Comparison of ENCODE assay signal across 13 mouse cellular contexts in the genomic region with DNA sequence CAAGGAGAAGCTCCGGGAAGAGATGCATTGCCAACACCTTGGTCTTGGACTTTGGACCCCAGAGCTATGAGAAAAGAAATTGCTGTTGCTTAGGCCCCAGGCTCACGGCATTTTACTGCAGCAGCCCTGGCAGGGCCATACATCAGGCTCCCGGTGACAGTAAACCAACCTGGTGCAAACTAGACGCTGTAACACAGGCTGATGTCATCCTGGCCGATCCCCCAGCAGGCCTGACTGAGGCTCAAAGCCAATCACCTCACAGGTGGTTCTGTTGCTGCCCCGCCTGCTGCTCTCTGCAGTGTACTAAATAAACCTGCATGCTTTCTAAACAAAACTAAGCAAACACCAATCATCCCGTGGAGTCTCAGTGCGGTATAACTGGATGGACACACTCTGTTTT. TPM values are rescaled to one million over a fixed set of nuclear protein-coding genes. Genes with fewer than 3 reads are reported as not detected.
DNase-seq lines count a peak whose midpoint lies in the region; ATAC-seq and TF ChIP-seq lines count a peak whose summit lies in the region.
"Had no signal": no experiment of that assay in that cellular context is flagged by ENCODE, and none has a peak within 500 bp of the region (broad histone marks: within the 10 kb centered on the region; RNA-seq: fewer than 3 reads in every experiment).

No protein-coding gene starts in this region.

- no peaks in the 10 kb centered on the region for H3K9me3 ChIP-seq in hindbrain, embryonic 10.5 days
- no peaks in the 10 kb centered on the region for H3K9me3 ChIP-seq in hindbrain, embryonic 11.5 days (ENCODE audit: control insufficient read depth, low read length)
- no peaks in the 10 kb centered on the region for H3K9me3 ChIP-seq in embryonic facial prominence, embryonic 13.5 days
- H3K9me3 ChIP-seq in limb, embryonic 12.5 days = no peaks in the 10 kb centered on the region
- H3K9me3 ChIP-seq: liver, embryonic 13.5 days; megakaryocyte, embryonic 14.5 days had no signal

- 0 out of 2 replicates have a peak overlapping the region, but pooled peaks have one; percentile 12 for H3K27ac ChIP-seq in hindbrain, embryonic 10.5 days
- H3K27ac ChIP-seq in hindbrain, embryonic 11.5 days (ENCODE audit: low read depth, low read length) = no peak overlapping the region
- 0 out of 2 replicates have a peak overlapping the region, but pooled peaks have one; percentile 13 for H3K27ac ChIP-seq in embryonic facial prominence, embryonic 13.5 days
- H3K27ac ChIP-seq in limb, embryonic 12.5 days = peak overlapping the region; percentile 50
- H3K27ac ChIP-seq: liver, embryonic 13.5 days had no signal

- no peak overlapping the region for H3K4me3 ChIP-seq in hindbrain, embryonic 10.5 days
- no peak overlapping the region for H3K4me3 ChIP-seq in hindbrain, embryonic 11.5 days (ENCODE audit: low read depth, low read length)
- H3K4me3 ChIP-seq in embryonic facial prominence, embryonic 13.5 days = no peak overlapping the region
- H3K4me3 ChIP-seq in limb, embryonic 12.5 days (replicated peaks) = no peak overlapping the region
- H3K4me3 ChIP-seq in lung, adult 2 months (replicated peaks; ENCODE audit: extremely low read depth, low read depth, low read length) = no peak overlapping the region
- H3K4me3 ChIP-seq: erythroblast, embryonic 14.5 days; liver, embryonic 13.5 days had no signal

- no peak for DNase-seq in hindbrain, embryonic 10.5 days (ENCODE audit: low spot score)
- no peak for DNase-seq in hindbrain, embryonic 11.5 days (ENCODE audit: low spot score)
- DNase-seq in cerebellum, postnatal 14 days = peak; percentile 45 to 53
- no peak for DNase-seq in lung, adult 2 months
- DNase-seq: layer of hippocampus, postnatal 36 days; liver, embryonic 13.5 days; right cerebral cortex, postnatal 25 days had no signal

- WGBS in hindbrain, embryonic 10.5 days = 76% methylated on average over 8 of the region's 8 CpGs
- WGBS in hindbrain, embryonic 11.5 days = 71% methylated on average over 8 of the region's 8 CpGs
- 64% methylated on average over 8 of the region's 8 CpGs for WGBS in embryonic facial prominence, embryonic 13.5 days
- WGBS in limb, embryonic 12.5 days = 29% methylated on average over 8 of the region's 8 CpGs
- 47% methylated on average over 8 of the region's 8 CpGs for WGBS in lung, adult 2 months

- no peak for TF ChIP-seq CTCF in lung, adult 2 months (IDR thresholded peaks at IDR 0.05; ENCODE audit: insufficient read depth, low read length)

- peaks cover 79% of the 10 kb centered on the region for H3K4me1 ChIP-seq in hindbrain, embryonic 10.5 days (replicated peaks)
- peaks cover 25% of the 10 kb centered on the region for H3K4me1 ChIP-seq in hindbrain, embryonic 11.5 days (replicated peaks; ENCODE audit: control insufficient read depth, insufficient read depth, low read length)
- H3K4me1 ChIP-seq in embryonic facial prominence, embryonic 13.5 days = peaks cover 55% of the 10 kb centered on the region
- H3K4me1 ChIP-seq in limb, embryonic 12.5 days (replicated peaks) = peaks cover 33% of the 10 kb centered on the region
- H3K4me1 ChIP-seq in lung, adult 2 months (ENCODE audit: control insufficient read depth, insufficient read depth, low read length) = peaks cover 45% of the 10 kb centered on the region

- H3K9ac ChIP-seq in hindbrain, embryonic 11.5 days (ENCODE audit: low read depth, low read length) = no peak overlapping the region
- no peak overlapping the region for H3K9ac ChIP-seq in embryonic facial prominence, embryonic 13.5 days
- H3K9ac ChIP-seq in limb, embryonic 12.5 days (replicated peaks) = 0 out of 2 replicates have a peak overlapping the region, but pooled peaks have one; percentile 8
- H3K9ac ChIP-seq: liver, embryonic 13.5 days had no signal

- H3K27me3 ChIP-seq in hindbrain, embryonic 10.5 days (ENCODE audit: insufficient read depth, poor library complexity, severe bottlenecking) = 0 out of 2 replicates have a peak, but pooled peaks cover 4% of the 10 kb centered on the region
- no peaks in the 10 kb centered on the region for H3K27me3 ChIP-seq in hindbrain, embryonic 11.5 days (ENCODE audit: control insufficient read depth, insufficient read depth, low read length)
- H3K27me3 ChIP-seq in embryonic facial prominence, embryonic 13.5 days = no peaks in the 10 kb centered on the region
- H3K27me3 ChIP-seq in limb, embryonic 12.5 days = no peaks in the 10 kb centered on the region
- H3K27me3 ChIP-seq: liver, embryonic 13.5 days had no signal

- no peak for TF ChIP-seq POLR2A in lung, adult 2 months (IDR thresholded peaks at IDR 0.05; ENCODE audit: borderline replicate concordance, extremely low read depth, low read depth, low read length)

- ATAC-seq in hindbrain, embryonic 11.5 days (ENCODE audit: low FRiP score) = no peak
- ATAC-seq in embryonic facial prominence, embryonic 13.5 days (ENCODE audit: insufficient number of reproducible peaks, insufficient read depth, low FRiP score, low TSS enrichment, low read depth) = no peak
- ATAC-seq in limb, embryonic 12.5 days (ENCODE audit: insufficient number of reproducible peaks, insufficient read depth, low FRiP score, low TSS enrichment, low read depth) = no peak
- no peak for ATAC-seq in inflammation-experienced regulatory T-cells, adult 6 months
- ATAC-seq: activated CD4-positive, CD25-positive, alpha-beta regulatory T cell, adult 4 months had no signal

- H3K4me2 ChIP-seq in hindbrain, embryonic 11.5 days (replicated peaks; ENCODE audit: low read depth, low read length) = no peak overlapping the region
- no peak overlapping the region for H3K4me2 ChIP-seq in embryonic facial prominence, embryonic 13.5 days
- H3K4me2 ChIP-seq in limb, embryonic 12.5 days = no peak overlapping the region
- H3K4me2 ChIP-seq: liver, embryonic 13.5 days had no signal

- 0 out of 2 replicates have a peak, but pooled peaks cover 5% of the 10 kb centered on the region for H3K36me3 ChIP-seq in hindbrain, embryonic 10.5 days
- no peaks in the 10 kb centered on the region for H3K36me3 ChIP-seq in hindbrain, embryonic 11.5 days (ENCODE audit: control insufficient read depth, insufficient read depth, low read length)
- no peaks in the 10 kb centered on the region for H3K36me3 ChIP-seq in embryonic facial prominence, embryonic 13.5 days
- H3K36me3 ChIP-seq in limb, embryonic 12.5 days = no peaks in the 10 kb centered on the region; the same call in 1 of the 2 replicates
- H3K36me3 ChIP-seq: liver, embryonic 13.5 days had no signal

RNA-seq across cellular contexts. Expression of a gene that starts 9.1 kb away (rescaled TPM):
- polyA plus RNA-seq in hindbrain, embryonic 10.5 days (2016; fragmentation: Nextera tagmentation; extraction: Ambion mirVana) = 30.6 and 71.7 TPM in 2 replicates
- 57.9 and 61.8 TPM in 2 replicates for polyA plus RNA-seq in hindbrain, embryonic 11.5 days (2014; fragmentation: Nextera tagmentation; extraction: Ambion mirVana)
- polyA plus RNA-seq in embryonic facial prominence, embryonic 13.5 days (2015; fragmentation: Nextera tagmentation; extraction: Ambion mirVana) = 19.6 and 19.7 TPM in 2 replicates
- polyA plus RNA-seq in limb, embryonic 12.5 days (2016; fragmentation: Nextera tagmentation; extraction: Ambion mirVana) = 19.6 and 20.8 TPM in 2 replicates
- polyA plus RNA-seq in inflammation-experienced regulatory T-cells, adult 6 months (2017; shearing (Covaris generic)) = not detected
- 70.1 and 172 TPM in 2 replicates for polyA plus RNA-seq in lung, adult 2 months (2012; rRNA removed)
- polyA plus RNA-seq: activated CD4-positive, CD25-positive, alpha-beta regulatory T cell, adult 4 months had no signal

RNA-seq across cellular contexts. Expression of a gene that starts 24.4 kb away (rescaled TPM):
- 61.4 and 62.3 TPM in 2 replicates for polyA plus RNA-seq in hindbrain, embryonic 10.5 days (2016; fragmentation: Nextera tagmentation; extraction: Ambion mirVana)
- polyA plus RNA-seq in hindbrain, embryonic 11.5 days (2014; fragmentation: Nextera tagmentation; extraction: Ambion mirVana) = 61.6 and 70.6 TPM in 2 replicates
- polyA plus RNA-seq in embryonic facial prominence, embryonic 13.5 days (2015; fragmentation: Nextera tagmentation; extraction: Ambion mirVana) = 78.6 and 84.4 TPM in 2 replicates
- 58.8 and 65.3 TPM in 2 replicates for polyA plus RNA-seq in limb, embryonic 12.5 days (2016; fragmentation: Nextera tagmentation; extraction: Ambion mirVana)
- polyA plus RNA-seq in inflammation-experienced regulatory T-cells, adult 6 months (2017; shearing (Covaris generic)) = 100 to 1,000 TPM; 121 to 151 (median 145) TPM
- polyA plus RNA-seq in lung, adult 2 months (2012; rRNA removed) = 26.2 and 26.4 TPM in 2 replicates

RNA-seq across cellular contexts. Expression of a gene that starts 24.5 kb away (rescaled TPM):
- polyA plus RNA-seq in hindbrain, embryonic 10.5 days (2016; fragmentation: Nextera tagmentation; extraction: Ambion mirVana) = 93.4 and 96.9 TPM in 2 replicates
- 88.8 and 91.3 TPM in 2 replicates for polyA plus RNA-seq in hindbrain, embryonic 11.5 days (2014; fragmentation: Nextera tagmentation; extraction: Ambion mirVana)
- 73.4 and 77.7 TPM in 2 replicates for polyA plus RNA-seq in embryonic facial prominence, embryonic 13.5 days (2015; fragmentation: Nextera tagmentation; extraction: Ambion mirVana)
- polyA plus RNA-seq in limb, embryonic 12.5 days (2016; fragmentation: Nextera tagmentation; extraction: Ambion mirVana) = 84.5 and 86.2 TPM in 2 replicates
- polyA plus RNA-seq in inflammation-experienced regulatory T-cells, adult 6 months (2017; shearing (Covaris generic)) = 10 to 100 TPM; 49.7 to 58.8 (median 53.6) TPM
- polyA plus RNA-seq in lung, adult 2 months (2012; rRNA removed) = 23.8 and 26.8 TPM in 2 replicates

RNA-seq across cellular contexts. Expression of a gene that starts 33.5 kb away (rescaled TPM):
- 25.6 and 27.5 TPM in 2 replicates for polyA plus RNA-seq in hindbrain, embryonic 10.5 days (2016; fragmentation: Nextera tagmentation; extraction: Ambion mirVana)
- polyA plus RNA-seq in hindbrain, embryonic 11.5 days (2014; fragmentation: Nextera tagmentation; extraction: Ambion mirVana) = 37.0 and 38.6 TPM in 2 replicates
- polyA plus RNA-seq in embryonic facial prominence, embryonic 13.5 days (2015; fragmentation: Nextera tagmentation; extraction: Ambion mirVana) = 42.6 and 45.6 TPM in 2 replicates
- 42.8 and 43.4 TPM in 2 replicates for polyA plus RNA-seq in limb, embryonic 12.5 days (2016; fragmentation: Nextera tagmentation; extraction: Ambion mirVana)
- polyA plus RNA-seq in inflammation-experienced regulatory T-cells, adult 6 months (2017; shearing (Covaris generic)) = 10 to 100 TPM; 18.7 to 31.0 (median 29.0) TPM
- 22.3 and 22.5 TPM in 2 replicates for polyA plus RNA-seq in lung, adult 2 months (2012; rRNA removed)

RNA-seq across cellular contexts. Expression of a gene that starts 34.2 kb away (rescaled TPM):
- polyA plus RNA-seq in hindbrain, embryonic 10.5 days (2016; fragmentation: Nextera tagmentation; extraction: Ambion mirVana) = 818 and 839 TPM in 2 replicates
- 935 and 944 TPM in 2 replicates for polyA plus RNA-seq in hindbrain, embryonic 11.5 days (2014; fragmentation: Nextera tagmentation; extraction: Ambion mirVana)
- 784 and 830 TPM in 2 replicates for polyA plus RNA-seq in embryonic facial prominence, embryonic 13.5 days (2015; fragmentation: Nextera tagmentation; extraction: Ambion mirVana)
- polyA plus RNA-seq in limb, embryonic 12.5 days (2016; fragmentation: Nextera tagmentation; extraction: Ambion mirVana) = 1,004 and 1,014 TPM in 2 replicates
- 100 to 1,000 TPM; 189 to 367 (median 325) TPM for polyA plus RNA-seq in inflammation-experienced regulatory T-cells, adult 6 months (2017; shearing (Covaris generic))
- 448 and 676 TPM in 2 replicates for polyA plus RNA-seq in lung, adult 2 months (2012; rRNA removed)

Comparison
In these comparisons a context has a peak if more than half of its experiments do, and no peak if none do; other contexts are left out.
1. DNase-seq: peak in cerebellum, postnatal 14 days (2 of 2); none in hindbrain, embryonic 10.5 days (single experiment), hindbrain, embryonic 11.5 days (single experiment) and lung, adult 2 months (single experiment).
2. RNA of a gene that starts 9.1 kb away (polyA plus RNA-seq): 30.6 to 71.7 TPM in hindbrain, embryonic 10.5 days, 70.1 to 172 TPM in lung, adult 2 months, 57.9 to 61.8 TPM in hindbrain, embryonic 11.5 days, 19.6 to 20.8 TPM in limb, embryonic 12.5 days and 19.6 to 19.7 TPM in embryonic facial prominence, embryonic 13.5 days; not detected in inflammation-experienced regulatory T-cells, adult 6 months; every median in the first group is over 10 times any median in the second.